Mouse (Mus musculus) adrenal gland, postnatal 14 days (tissue): Measurements from ENCODE around the gene H2al1c. TPM values are rescaled to one million over a fixed set of nuclear protein-coding genes. Genes with fewer than 3 reads are reported as not detected.

Experiments used
- total RNA-seq: library from RNA; stranded (reverse); gene quantifications from 2 replicates; pipeline ENCODE4 v1.2.3, GENCODE M21; 2021

The H2al1c gene
- total RNA-seq, 1 experiment from 2014 or later, result not detected

Other genes starting within 250 kb of the H2al1c start
- not detected in 2 replicates for gene H2al1a, start 6.4 kb upstream of the H2al1c start, total RNA-seq
- gene H2al1b, start 3.2 kb upstream of the H2al1c start, total RNA-seq, result not detected in 2 replicates
- gene H2al1d, start 3.2 kb downstream of the H2al1c start, total RNA-seq, result not detected in 2 replicates
- not detected in 2 replicates for gene H2al1e, start 6.3 kb downstream of the H2al1c start, total RNA-seq
- not detected in 2 replicates for gene H2al1f, start 9.5 kb downstream of the H2al1c start, total RNA-seq
- gene H2al1g, start 12.6 kb downstream of the H2al1c start, total RNA-seq, result not detected in 2 replicates
- not detected in 2 replicates for gene H2al1h, start 15.8 kb downstream of the H2al1c start, total RNA-seq
- gene H2al1i, start 19.0 kb downstream of the H2al1c start, total RNA-seq, result not detected in 2 replicates
- gene H2al1j, start 22.2 kb downstream of the H2al1c start, total RNA-seq, result not detected in 2 replicates